Mouse (Mus musculus) spleen, adult 2 months (tissue): ENCODE data around the gene Itpk1.

ENCODE experiments used
- CTCF ChIP-seq: fragments of 200-500 bp; IDR thresholded peaks from 2 replicates; pipeline ENCODE4 v1.5.1; 2011; ENCODE audit warnings: mild to moderate bottlenecking, inconsistent platforms; ENCODE audit not compliant: insufficient read depth, insufficient read length, insufficient replicate concordance; ENCODE audit errors: extremely low read depth
- POLR2A ChIP-seq: fragments of 200-500 bp; IDR thresholded peaks from 2 replicates; pipeline ENCODE4 v1.6.1; 2011; ENCODE audit warnings: low read depth, low read length, inconsistent platforms

GRCm38 (mm10) chr12:102627545-102627944 lies 77.2 kb downstream of the Itpk1 start:
- TF ChIP-seq POLR2A (no peak), CTCF (no peak)
